Mouse (Mus musculus): ENCODE results near the gene Col4a2.
"Not testable (repeated sequence)": the region's sequence is repeated elsewhere in the genome, so short reads cannot be mapped to it uniquely, and the experiment has no call there.

Gene Col4a2

DNA sequence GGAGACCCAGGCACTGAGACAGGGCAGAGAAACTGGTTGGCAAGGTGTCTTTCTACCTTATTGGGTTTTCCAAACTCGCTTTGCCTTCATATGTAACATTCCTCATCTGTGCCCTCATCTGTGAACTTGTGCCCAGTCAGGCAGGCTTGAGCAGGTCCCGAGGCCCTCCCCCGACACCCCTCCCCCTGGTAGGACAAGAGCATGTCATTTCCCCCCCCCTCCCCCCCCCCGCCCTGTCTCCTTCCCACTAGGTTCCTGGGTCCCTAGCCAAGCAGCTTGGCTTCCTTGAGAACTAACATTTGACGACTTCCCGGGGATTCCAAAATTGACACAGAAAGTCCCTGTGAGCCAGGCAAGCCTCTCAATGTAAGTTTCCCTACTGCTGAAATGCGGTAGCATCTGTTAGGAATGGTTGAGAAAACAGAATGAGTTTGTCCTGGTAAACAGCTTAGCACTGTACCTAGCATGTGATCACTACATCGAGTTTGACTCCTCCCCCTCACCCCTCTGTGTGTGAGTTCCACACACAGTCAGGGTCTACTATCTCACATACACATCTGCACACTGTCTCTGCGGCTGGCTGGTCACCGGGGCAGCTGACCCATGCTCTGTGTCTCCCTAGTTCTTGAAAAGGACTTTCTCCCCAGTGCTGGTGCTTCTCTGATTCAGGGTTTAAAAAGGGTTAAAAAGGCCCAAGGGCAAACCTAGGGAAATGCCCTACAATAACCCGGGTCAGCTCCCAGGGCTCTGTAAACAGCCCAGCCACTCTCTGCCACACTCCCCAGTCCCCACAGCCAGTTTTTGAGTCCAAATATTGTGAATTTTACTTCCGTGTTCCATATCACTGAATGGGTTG is 145.6 kb downstream of the Col4a2 start:
- peak in 1 of 2 experiments; percentile 42 for DNase-seq (ENCODE audit: low spot score in 2 of 2)

DNA sequence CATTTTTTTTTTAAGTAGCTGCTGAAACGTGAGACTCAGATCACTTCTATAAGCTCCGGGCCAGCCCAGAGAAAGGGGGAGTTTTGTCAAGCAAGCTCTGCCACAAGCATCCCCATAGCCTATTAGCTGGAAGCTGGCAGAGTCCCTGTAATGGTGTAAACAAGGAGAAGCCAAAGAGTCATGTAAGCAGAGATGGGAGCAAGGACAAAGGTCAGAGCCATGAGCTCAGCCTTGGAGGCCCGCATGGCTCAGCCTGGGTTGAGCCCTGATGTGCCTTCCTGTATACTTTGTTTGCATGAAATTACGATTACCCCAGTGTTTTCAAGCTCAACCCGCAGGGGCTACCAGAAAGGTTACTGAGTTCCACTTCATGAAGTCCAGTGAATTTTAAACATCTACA is 146.4 kb downstream of the Col4a2 start:
- no peak for DNase-seq (ENCODE audit: low spot score in 2 of 2)

DNA sequence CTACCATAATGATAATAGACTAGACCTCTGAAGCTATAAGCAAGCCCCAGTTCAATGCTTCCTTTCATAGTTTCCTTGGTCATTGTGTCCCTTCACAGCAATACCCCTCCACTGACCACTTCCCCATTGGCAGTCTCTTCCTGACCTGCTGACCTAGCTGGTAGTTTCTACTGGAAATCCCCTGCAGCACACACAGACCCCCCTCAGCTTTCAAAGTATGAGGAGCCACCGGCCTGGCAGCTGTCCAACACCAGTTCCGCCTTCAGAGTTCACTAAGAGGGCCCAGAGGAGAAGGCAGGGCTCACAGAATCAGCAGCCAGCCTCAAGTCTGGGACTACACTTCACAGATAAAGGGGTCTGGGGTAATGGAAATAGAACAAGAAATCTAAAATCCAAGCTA is 148.3 kb downstream of the Col4a2 start:
- peak in 1 of 2 experiments; percentile 30 for DNase-seq (ENCODE audit: low spot score in 2 of 2)

DNA sequence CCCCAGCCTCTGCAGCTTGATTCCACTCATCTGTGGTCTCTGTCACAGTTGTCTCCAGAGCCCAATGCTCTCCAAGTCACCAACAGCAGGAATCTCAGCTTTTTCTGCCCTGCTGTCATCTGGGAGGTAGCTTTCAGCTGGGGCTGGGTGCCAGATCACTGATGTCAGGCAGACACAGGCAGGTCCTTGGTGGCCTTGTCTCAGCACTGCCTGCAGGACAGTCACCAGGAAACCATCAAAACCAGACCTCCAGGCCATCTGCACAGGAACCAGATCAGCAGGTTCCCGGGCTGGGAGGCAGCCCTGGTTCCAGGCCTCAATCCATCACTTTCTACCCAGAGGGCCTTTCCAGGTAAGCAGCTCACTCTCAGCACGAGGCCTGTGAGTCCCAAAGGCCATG is 149.2 kb downstream of the Col4a2 start:
- peak; percentile 48 to 66 for DNase-seq (ENCODE audit: low spot score in 2 of 2)

DNA sequence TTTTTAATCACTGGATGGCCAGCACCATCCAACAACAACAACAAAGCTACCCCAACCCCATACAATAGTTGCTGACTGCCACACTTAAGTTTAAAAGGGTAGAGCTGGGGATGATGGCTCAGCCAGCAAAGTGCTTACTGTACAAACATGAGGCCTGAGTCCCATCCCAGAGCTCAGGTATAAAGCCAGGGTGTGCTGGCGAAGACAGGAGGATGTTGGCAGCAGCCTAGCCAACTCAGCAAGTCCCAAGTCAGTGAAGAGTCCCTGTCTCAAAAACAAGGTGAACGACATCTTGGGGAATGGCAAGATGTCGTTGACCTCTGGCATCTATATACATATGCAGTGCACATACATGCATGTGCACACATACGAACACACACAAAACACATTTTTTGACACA is 150.0 kb downstream of the Col4a2 start:
- no peak for DNase-seq (ENCODE audit: low spot score in 2 of 2)

DNA sequence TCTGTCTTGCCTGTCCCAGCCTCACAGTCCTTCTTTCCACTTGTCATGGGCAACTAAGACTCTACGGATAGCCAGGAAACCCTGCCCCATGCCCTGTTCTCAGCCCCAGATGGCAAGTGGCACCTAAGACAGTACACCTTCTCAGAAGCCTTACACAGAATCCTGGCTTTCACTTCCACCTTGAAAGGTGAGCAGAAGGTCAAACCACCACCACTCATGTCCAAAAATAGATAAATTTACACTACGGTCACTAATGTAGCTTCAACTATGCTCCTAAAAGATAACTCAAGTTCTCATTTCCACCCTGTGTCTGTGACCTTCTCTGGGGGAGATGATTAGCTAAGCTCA is 150.9 kb downstream of the Col4a2 start:
- DNase-seq (ENCODE audit: low spot score in 2 of 2) = no peak

DNA sequence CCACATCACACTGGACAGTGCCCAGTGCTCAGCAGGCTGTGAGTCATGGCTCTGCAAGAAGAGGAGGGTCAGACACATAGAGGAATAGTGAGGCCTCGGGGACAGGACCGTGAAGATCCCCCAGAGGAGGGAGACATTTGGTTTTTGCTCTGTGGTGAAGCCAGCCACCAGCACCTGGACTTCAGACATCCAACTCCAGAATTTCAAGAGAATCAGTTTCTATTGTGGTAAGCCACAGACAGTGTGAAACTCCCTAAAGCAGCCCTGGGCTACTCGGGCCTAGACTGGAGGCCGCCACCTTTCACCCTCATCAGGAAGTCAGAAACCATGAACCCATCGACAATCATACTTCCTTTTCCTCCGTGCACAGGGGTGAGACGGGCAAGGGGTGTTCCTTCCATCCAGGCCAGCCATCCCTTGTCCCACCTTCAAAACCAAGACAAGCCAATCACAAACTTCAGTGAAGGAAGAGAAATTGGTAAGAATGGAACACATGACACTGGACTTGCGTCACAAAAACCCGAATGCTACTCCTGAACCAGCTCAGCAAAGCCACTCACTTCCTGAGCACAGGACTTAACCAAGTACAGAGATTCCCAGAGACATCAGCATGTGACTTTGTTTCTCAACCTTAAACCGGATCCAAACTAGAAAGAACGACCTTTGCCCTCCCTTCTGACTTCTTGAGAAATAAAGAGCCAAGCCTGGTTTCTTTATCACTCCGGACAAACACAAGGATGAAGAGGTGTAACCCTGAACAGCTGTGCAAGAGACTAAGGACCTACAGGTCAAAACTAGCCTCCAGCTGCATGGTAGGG is 151.5 kb downstream of the Col4a2 start:
- no peak for DNase-seq (ENCODE audit: low spot score in 2 of 2)

DNA sequence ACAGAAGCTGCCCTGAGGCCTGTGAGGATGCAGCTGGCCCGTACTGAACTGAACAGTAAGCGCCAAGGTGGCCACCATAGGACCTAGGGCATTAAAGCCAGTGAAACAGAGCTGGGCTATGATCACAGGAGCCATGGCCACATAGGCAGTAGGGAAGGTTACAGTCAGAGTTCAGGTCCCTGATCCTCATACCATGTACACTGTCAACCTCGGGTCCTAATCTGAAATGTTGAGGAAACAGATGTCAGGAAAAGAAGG is 152.0 kb downstream of the Col4a2 start:
- no peak for DNase-seq (ENCODE audit: low spot score in 2 of 2)

DNA sequence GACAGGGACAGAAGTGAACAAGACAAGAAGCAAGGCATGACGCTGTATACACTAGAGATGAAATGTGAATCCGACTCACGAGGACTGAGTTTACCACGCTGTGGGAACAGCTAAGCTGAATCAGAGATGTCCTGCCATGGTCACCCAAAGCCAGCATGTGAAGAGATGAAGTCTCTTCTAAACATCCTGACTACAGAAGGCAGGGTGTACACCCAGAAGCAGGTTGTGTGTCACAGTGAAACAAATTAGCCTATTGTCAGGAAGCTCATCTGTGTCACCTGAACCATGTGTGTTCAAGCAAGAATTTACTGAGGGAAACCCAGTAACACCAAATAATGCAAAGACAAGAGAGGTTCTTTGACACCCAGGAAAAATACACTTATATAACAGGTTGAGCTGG is 153.0 kb downstream of the Col4a2 start:
- no peak for DNase-seq (ENCODE audit: low spot score in 2 of 2)

DNA sequence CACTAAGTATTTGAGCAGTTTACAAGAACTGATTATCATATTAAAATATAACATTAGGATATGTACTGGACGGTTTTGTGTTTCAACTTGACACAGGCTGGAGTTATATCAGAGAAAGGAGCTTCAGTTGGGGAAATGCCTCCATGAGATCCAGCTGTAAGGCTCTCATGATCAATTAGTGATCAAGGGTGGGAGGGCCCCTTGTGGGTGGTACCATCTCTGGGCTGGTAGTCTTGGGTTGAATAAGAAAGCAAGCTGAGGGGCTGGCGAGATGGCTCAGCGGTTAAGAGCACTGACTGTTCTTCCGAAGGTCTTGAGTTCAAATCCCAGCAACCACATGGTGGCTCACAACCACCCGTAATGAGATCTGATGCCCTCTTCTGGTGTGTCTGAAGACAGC is 153.9 kb downstream of the Col4a2 start:
- not testable (repeated sequence) for DNase-seq (ENCODE audit: low spot score in 2 of 2)

DNA sequence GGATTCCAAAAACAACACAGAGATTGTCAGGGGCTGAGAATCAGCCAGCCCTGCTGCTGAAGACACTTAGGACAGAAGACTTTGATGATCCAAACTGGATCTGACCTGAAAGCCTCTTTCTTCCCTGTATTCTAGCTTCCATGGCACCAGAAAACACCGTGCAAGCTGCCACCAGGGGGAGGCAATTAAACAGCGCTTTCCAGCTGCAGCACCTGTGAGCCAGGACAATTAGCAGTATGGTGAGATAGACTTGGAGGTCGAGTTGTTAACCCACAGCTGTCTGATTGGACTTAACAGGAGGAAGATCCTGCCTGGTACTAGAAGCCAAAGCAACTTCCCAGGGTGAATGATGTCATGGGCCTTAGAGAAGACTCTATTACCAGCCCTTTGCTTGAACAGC is 156.5 kb downstream of the Col4a2 start:
- DNase-seq (ENCODE audit: low spot score in 2 of 2) = peak in 1 of 2 experiments; percentile 31

DNA sequence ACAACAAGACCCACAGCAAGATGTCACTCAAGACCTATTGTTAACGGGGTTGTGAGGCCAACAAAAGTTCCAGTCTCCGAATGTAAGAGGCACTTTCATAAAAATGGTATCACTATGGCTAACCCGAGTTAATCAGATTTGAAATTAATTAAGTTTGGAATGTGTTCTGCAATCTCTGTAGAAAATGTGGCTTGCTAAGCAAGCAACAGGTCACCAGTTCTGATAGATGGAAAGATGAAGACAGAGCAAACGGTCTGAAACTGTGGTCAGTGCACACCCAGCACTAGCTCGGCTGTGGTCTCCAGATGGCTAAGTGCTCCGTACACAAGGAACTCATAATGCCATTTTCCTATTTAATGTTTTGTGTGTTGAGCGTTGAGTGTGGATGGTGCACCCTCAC is 158.1 kb downstream of the Col4a2 start:
- no peak for DNase-seq (ENCODE audit: low spot score in 2 of 2)

DNA sequence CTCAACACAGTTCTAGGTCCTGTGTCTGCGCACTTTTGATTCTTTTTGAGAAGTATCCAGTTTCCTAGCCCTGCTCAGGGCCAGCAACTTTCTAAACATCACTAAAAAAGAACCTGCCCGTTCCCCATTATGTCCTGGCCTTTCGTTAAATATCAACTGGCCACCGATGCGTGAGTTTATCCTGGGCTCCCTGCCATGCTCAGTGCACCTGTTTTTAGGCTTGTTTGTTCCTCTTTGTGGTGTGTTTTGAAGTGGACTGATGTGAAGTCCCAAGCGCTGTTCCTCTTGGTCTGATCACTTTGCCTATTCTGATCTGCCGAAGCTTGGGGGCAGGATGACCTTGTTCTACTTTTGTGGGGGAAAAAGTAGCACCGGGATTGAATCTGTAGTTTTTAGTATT is 158.7 kb downstream of the Col4a2 start:
- no peak for DNase-seq (ENCODE audit: low spot score in 2 of 2)

DNA sequence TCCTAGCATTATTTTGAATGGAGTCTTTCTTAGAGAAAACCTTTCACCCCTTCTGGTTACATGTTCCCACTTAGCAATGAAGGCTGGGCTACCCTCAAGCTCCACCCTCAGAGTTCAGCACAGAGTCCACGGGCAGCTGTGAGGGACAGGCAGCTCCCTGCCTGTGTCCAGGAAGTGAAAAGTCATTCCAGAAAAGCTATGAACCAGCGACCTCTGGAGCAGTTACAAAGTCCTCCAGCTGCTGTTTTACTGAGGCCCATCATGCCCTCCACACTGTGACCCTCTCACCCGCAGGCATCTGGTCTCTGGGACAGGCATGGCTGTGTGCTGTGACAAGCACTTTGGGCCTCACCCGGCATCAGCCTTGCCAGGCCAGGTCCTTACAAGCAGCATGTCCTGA is 160.5 kb downstream of the Col4a2 start:
- no peak for DNase-seq (ENCODE audit: low spot score in 2 of 2)

DNA sequence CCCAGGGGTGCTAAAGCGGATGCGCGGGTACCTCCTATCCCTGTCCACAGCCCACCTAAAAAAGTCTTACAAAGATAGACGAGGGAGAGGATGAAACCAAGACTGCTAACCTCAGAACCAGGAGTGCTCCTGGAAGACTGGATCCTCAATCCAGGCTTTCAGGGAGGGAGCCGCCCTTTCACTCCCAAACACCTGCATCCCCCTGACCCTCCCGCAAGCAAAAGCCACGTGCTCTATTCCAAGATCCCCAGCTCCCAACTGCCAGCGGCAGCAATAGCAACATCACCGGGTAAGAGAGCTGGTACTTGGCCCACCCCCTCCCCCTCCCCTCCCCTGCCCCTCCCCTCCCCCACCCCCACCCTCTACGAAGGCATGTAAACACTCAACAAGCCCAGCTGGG is 162.8 kb downstream of the Col4a2 start:
- DNase-seq (ENCODE audit: low spot score in 2 of 2) = no peak

DNA sequence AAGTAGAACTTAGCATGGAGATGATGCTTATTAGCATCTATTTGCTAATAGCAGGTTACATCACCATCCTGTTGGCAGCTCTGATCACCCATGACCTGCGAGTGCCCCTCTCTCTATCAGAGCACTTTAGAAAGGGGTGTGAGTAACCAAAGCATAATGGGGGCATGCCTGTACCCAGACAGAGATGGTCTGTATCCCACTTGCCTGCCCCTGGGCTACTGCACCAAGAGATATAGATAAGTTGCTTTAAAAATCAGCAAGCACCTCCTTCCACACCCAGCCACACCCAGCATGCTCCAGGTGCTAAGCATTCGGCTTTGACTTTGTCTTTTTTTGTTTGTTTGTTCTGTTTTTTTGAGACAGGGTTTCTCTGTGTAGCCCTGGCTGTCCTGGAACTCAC is 163.3 kb downstream of the Col4a2 start:
- DNase-seq (ENCODE audit: low spot score in 2 of 2) = no peak

DNA sequence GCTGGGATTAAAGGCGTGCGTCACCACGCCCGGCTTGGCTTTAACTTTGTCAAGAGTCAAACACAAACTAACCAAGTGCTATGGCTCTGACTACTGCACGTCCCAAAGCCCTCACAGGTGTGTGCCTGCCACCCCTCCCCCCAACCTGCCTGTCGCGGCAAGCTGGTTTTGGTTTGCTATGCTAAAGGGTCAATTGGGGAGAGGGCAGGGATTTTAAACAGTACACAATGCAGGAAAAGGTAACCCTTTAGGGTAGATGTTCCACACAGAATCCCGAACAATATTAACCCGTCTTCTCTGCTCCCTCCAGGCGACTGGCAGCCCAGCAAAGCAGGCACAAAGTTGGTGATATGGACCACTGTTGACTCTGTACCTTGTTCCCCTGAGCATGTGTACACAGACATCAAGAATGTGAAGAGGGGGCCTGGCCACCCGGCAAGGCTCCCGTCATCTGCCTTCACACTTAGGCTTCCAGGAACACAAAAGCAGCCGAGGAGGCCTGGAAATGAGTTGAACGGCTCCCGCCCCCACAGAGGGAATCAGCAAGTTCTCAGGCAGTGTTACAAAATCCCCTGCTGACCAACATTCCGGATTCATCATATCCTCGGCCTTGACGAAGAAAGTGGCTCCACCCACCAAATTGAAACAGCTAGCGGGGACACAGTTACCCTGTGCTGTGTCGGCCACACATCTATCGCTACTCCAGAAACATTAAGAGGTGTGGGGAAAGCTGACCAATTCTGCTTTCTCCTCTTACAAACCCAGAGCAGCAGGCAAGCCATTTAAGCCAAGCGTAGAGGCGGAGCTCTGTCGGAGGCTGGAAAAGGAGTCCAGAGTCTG is 164.0 kb downstream of the Col4a2 start:
- DNase-seq (ENCODE audit: low spot score in 2 of 2) = peak; percentile 48 to 69

DNA sequence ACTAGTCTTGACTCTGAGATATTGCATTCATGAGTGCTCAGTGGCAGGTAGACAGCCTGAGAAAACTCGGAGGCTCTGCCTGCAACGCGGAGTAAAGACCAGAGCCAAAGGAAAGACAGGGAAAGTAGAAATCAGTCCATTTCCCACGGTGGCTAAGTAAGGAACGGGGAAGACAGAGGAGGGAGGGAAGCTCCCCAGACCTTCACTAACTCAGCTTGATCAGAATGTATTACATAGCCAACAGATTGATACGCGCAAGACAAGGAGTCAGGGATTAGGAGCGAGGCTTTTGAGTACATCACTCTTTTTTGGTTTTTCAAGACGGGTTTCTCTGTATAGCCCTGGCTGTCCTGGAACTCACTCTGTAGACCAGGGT is 164.6 kb downstream of the Col4a2 start:
- DNase-seq (ENCODE audit: low spot score in 2 of 2) = no peak

DNA sequence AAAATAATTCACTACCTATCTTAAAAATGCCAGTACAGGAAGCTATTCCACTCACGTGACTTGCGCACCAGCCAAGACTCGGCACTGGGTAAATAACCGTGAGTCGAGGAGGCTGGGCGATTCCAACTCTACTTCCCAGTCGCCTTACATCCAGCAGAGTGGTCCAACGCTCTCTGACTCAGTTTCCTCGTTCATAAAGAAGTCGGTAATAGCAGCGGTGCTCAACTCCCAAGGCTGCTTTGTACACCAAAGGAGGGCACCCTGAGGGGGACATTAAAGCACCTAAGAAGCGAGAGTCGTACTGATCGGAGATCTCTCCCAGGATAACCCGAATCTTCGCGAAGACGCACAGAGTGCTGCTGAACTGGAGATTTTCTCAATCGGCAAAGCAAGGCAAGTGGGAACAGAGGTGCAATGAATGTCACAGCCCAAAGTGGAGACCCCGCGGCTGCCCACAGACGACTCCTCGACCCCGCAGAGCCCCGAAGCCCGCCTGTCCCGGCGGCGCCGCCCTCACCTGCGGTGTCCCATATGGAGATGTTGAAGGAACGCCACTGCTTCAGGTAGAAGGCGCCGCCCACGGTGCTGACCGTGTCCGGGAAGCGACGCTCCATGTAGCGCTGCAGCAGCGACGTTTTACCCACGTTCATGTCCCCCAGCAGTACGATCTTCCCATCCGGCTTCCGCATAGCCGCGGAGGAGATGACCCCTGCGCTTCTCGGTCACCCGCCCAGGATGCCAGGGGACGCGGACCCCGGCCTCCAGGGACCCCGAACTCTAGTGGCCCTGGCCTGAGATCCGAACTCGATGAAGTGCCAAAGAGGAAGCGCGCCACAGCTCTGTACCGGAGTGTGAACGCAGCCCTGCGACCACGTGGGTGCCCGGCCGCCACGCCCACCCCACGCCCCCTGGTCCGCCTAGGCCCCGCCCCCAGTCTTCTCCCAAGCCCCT is 165.5 kb downstream of the Col4a2 start, which contains the start of gene Rab20:
Rab20 (minus strand) TSS at position 900 of the 951 bp plus-strand sequence.
- DNase-seq (ENCODE audit: low spot score in 2 of 2) = peak; percentile 71 to 81

DNA sequence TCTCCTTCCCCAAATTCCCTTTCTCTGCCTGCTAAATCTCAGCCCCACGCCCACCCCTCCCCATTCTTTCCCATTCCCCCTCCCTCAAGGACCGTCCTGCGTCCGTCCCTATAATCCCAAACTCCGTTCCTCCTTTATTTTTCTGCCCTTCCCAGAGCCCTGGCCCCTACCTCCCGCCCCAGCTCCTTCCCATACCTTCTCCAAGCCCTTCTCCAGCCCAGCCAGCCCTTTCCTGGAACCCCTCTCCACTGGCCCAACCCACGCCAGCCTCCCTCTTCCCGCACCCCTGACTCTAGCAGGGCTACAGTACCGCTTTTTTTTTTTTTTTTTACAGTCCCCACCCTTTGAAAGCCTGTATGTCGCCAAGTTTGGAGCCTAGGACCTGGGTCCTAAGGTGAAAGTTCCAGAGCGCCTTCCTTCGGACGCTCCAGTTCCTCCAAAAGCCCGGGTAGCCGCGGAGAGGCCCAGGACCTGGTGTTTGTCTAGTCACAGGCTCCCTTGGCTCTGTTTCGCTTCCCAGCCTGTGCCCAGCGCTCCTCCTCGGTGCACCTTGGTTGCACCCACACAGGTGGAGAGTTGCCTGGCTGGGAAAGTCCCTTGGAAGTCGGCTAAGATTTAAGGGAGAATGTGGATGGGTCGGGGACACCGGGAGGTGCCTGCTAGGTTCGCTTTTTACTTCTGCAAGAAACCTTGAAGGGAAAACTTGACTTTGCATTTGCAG is 166.4 kb downstream of the Col4a2 start:
- DNase-seq (ENCODE audit: low spot score in 2 of 2) = peak in 1 of 2 experiments; percentile 34

DNA sequence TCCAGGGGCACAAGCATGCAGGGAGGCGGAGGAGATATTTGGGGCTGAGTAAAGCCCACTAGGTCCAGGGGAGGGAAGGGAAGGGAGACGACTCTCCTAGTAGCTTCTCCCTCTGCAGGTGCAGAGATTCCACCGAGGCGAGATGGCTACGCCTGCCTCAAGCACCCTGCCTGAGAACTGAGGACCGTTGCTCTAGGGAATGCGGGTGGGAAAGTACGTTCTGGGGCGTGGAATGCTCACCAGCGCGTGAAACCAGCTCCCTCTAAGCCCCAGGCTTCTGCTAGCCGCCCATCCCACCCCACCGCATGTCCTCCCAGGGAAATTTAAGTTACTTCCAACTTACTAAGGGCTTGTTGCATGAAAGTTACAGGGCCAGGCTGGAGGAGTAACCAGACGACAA is 167.0 kb downstream of the Col4a2 start:
- no peak for DNase-seq (ENCODE audit: low spot score in 2 of 2)
